Mouse (Mus musculus) right cerebral cortex, postnatal 25 days (tissue): ENCODE data around the gene Slc25a4.

Experiments used
- DNase-seq: peaks from one replicate; pipeline ENCODE4 v3.0.0; 2022

Gene Slc25a4

GRCm38 (mm10) chr8:46204974-46205640 is 6.0 kb downstream of the Slc25a4 start:
- DNase-seq, result no peak

- DNase-seq, result no peak
Observed at GRCm38 (mm10) chr8:46204301-46204700, 6.8 kb downstream of the Slc25a4 start.

DNA sequence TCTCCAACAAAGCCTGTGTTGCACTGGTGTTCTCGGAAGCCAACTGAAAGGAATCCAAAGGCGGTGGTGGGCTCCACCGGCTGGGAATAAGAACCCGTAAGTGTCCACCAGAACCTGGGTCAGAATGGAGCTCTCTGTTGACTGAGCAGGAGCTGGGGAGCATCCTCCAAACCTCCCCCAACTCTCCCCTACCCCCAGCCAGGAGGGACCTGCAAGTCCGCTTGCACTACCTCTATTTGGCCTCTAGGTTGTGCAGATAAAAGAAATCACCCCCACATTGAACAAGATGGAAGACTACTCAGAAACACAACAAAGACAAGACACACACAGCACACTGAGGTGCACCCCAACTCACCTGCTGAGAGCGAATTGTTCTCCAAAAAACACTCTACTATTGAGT is 8.7 kb downstream of the Slc25a4 start:
- no peak for DNase-seq

DNA sequence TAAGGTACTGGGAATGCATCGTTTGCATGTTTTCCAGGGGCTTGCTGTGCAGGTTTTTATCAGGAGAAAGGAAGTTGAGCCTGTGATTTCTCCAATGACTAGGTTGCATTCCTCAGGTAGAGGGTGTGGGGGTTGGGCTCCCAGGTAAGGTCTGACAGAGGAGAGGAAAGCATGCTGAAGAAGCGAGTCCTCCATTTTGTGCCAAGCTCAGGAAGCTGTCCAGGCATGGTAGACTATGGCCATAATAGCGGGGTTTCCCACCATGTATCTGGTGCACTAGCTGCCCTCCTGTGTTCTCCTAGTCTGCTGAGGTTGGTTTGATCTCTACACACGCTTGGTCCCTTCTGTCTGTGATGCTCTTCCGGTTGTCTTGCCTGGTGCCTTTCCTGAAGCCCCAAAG is 13.4 kb downstream of the Slc25a4 start:
- no peak for DNase-seq

DNA sequence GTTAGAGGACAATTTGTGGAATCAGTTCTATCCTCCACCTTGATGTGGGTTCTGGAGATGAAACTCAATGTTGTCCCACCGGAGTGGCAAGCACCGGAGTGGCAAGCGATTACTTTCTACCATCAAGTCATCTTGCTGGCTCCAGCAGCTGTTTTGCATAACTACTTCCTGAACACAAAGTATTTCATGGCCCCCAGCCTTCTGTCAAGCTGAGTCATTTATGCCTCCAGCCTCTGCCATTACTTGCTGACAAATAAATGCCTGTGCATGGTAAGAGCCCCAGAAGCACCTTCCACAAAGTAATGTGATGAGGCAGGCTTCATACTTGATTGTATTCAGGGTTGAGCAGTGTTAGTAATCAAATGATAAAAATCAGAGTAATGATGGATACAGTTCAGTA is 14.2 kb downstream of the Slc25a4 start:
- no peak for DNase-seq

DNA sequence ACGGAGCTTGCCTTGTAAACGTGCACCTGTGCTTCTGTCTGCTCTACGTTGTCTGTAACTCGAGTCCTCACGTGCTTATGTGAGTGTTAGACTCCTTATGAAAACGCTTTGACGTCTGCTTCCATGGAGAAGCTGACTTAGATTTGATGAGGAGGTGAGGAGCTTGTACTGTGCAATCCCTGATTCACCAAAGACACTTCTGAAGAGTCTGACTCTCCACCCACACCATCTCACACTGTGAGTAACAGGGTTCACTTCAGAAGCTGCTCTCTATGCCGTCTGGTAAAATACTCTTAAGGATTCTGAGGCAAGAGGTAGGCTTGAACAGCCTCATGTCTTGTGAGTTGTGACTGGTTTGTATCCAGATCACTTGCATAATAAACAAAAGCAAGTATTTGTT is 18.0 kb downstream of the Slc25a4 start:
- DNase-seq, result no peak

- peak; percentile 41 for DNase-seq
Observed at GRCm38 (mm10) chr8:46185361-46185760, 25.7 kb downstream of the Slc25a4 start.

DNA sequence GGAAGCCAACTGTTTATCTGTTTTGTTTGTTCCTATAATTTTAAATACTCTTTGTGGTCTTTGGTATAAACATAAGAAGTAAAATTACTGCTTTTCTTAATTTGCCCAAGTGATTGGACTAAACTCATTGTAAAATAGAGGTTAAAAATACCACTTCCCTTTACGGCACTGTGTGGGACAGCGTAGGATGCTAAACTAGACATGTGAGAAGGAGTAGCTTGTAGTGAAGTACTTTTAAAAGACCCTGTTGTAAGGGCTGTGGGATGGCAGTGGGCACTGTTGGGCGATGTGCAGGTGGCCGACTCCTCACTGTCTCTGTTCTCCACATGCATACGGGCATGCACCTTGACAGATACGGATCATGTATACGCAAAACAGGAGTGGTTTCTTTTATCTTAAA is 30.9 kb downstream of the Slc25a4 start:
- no peak for DNase-seq

- no peak for DNase-seq
Observed at GRCm38 (mm10) chr8:46173651-46174050, 37.4 kb downstream of the Slc25a4 start.

GRCm38 (mm10) chr8:46163870-46164190 is 47.3 kb downstream of the Slc25a4 start:
- no peak for DNase-seq

DNA sequence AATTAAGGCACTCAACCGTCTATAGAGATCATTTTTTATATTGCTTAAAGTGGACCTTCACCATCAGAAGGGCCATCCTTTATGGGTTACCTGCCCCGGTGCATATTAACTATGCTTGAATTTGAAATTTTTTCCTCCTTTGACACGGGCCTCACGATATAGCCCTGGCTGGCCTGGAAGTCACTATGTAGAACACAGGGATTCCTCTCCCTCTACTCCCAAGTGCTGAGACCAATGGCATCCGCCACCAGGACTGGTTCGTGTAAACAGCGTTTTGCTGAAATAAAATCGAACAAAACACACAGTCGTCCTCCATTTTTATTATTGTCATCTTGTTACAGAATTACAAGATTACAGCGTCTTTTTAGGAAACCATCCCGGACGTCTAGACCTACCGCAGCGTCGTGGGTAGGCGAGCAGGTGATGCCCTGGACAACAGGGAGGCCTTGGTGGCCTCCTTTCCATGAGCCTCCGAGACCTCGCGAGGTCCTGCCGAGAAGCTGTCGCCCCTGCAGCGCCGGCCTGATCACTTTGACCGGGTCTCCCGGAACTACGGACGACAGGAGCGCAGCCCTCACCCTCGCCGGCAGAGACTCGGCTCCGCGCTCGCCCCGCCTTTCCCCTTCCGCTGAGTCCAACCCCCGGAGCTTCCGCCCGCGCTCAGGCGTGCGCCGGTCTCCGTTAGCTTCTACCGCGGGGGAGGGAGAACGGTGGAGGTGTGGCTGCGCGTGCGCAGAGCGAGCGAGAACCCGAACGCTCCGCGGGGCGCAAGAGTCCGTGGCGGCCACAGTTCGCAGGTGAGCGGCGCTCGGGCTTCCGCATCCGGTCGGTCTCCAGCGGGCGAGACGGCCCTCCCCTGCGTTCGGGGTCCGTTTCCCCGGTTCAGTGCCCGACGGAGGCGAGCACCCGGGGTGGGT is 47.9 kb downstream of the Slc25a4 start:
- DNase-seq, result peak; percentile 97
